Mouse (Mus musculus) liver, embryonic 14.5 days (tissue): ENCODE results near the gene Lypla2.

Experiments used
- CTCF ChIP-seq: IDR thresholded peaks from 2 replicates; pipeline ENCODE4 v1.5.1; 2016; ENCODE audit warnings: antibody characterized with exemption, low read depth, control low read depth
- EP300 ChIP-seq: IDR thresholded peaks from 2 replicates; pipeline ENCODE4 v1.6.1; 2016; ENCODE audit warnings: antibody characterized with exemption, low read depth

- TF ChIP-seq EP300, result no peak
- no peak for TF ChIP-seq CTCF
Measured at GRCm38 (mm10) chr4:135919280-135919639, 53.2 kb downstream of the Lypla2 start.
